Mouse (Mus musculus) cortical plate, adult 2 months (tissue): ENCODE data around the gene Itga5. TPM values are rescaled to one million over a fixed set of nuclear protein-coding genes. Genes with fewer than 3 reads are reported as not detected.

Source experiments
- H3K27ac ChIP-seq: fragments of 200-500 bp; 2 replicates; pipeline ENCODE4 v1.5.1; 2012; ENCODE audit warnings: low read length, control low read depth, inconsistent platforms; ENCODE audit not compliant: insufficient read depth
- H3K4me1 ChIP-seq: fragments of 200-500 bp; 2 replicates; pipeline ENCODE4 v1.6.1; 2011; ENCODE audit warnings: low read length; ENCODE audit not compliant: control insufficient read depth, insufficient read depth
- H3K4me3 ChIP-seq: fragments of 200-500 bp; 2 replicates; pipeline ENCODE4 v1.5.1; 2011; ENCODE audit warnings: mild to moderate bottlenecking, low read length, control low read depth; ENCODE audit not compliant: insufficient read depth
- CTCF ChIP-seq: fragments of 200-500 bp; IDR thresholded peaks from 2 replicates; pipeline ENCODE4 v1.5.1; 2011; ENCODE audit warnings: mild to moderate bottlenecking, control low read depth, low read length; ENCODE audit not compliant: insufficient read depth; ENCODE audit errors: extremely low read depth
- POLR2A ChIP-seq: fragments of 200-500 bp; IDR thresholded peaks from 2 replicates; pipeline ENCODE4 v1.6.1; 2011; ENCODE audit warnings: mild to moderate bottlenecking, low read length, control low read depth; ENCODE audit not compliant: insufficient read depth; ENCODE audit errors: extremely low read depth
- polyA plus RNA-seq: library from polyadenylated mRNA; depleted of rRNA; stranded (reverse); fragments of >200 nt; gene quantifications from 2 replicates; pipeline ENCODE4 v1.2.3, GENCODE M21; 2012; rRNA removed

Gene Itga5
- polyA plus RNA-seq, 1 experiment = 3.8 TPM

DNA sequence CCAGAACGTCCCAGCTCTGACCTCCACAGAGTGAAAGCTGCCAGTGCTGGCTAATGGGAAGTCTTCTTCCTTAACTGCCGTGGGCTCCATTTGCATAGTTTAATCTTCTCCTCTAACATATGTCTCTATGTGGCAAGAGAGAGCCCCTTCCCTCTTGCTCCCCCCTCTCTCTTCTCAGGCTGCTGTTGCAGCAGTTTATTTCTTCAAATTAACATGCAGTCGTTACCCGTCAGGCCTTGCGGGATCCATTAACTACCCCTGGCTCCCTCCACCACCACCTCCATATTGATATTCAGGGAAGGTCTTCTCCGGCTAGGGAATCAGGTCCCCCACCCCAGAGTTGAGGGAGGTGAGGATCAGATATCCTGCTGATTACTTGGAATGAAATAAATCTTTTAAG lies 69.2 kb downstream of the Itga5 start:
- Histone ChIP-seq H3K4me3 (no peak overlapping the region), H3K4me1 (peaks cover 15% of the 10 kb centered on the region), H3K27ac (no peak overlapping the region)
- TF ChIP-seq CTCF = no peak
- TF ChIP-seq POLR2A = no peak

GRCm38 (mm10) chr15:103295851-103296250 lies 70.7 kb downstream of the Itga5 start:
- Histone ChIP-seq H3K27ac (no peak overlapping the region), H3K4me3 (no peak overlapping the region), H3K4me1 (peaks cover 15% of the 10 kb centered on the region)
- TF ChIP-seq CTCF = no peak
- no peak for TF ChIP-seq POLR2A

DNA sequence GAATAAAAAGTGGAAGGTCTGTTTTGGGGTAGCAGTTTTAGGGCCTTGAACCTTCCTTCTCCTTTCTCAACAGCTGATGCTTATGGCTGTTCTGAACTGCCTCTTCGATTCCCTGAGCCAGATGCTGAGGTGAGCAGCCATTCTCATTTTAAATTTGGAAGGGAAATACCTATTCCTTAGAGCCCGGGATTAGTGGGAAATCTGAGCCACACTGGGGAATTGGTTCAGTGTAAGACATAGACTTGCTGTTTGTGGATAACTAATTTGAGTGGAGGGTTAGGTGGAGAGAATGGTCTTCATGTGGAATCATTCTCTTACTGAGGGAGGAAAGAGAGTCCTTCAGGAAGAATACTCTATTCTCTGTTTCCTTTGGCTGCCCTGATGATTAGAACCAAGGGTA lies 71.9 kb downstream of the Itga5 start:
- H3K4me3 ChIP-seq = no peak overlapping the region
- TF ChIP-seq CTCF = no peak
- TF ChIP-seq POLR2A = no peak
- H3K27ac ChIP-seq = no peak overlapping the region
- H3K4me1 ChIP-seq = peaks cover 15% of the 10 kb centered on the region

Other genes starting within 250 kb of the Itga5 start
- 19.5 and 19.9 TPM in 2 replicates for gene Smug1, start 199.7 kb downstream of the Itga5 start, polyA plus RNA-seq
- 72.1 and 74.4 TPM in 2 replicates for gene Cbx5, start 126.9 kb downstream of the Itga5 start, polyA plus RNA-seq
- 276 and 310 TPM in 2 replicates for gene Hnrnpa1, start 126.3 kb downstream of the Itga5 start, polyA plus RNA-seq
- gene Nfe2, start 108.4 kb downstream of the Itga5 start, polyA plus RNA-seq = 0.11 and 0.21 TPM in 2 replicates
- 140 and 148 TPM in 2 replicates for gene Copz1, start 94.0 kb downstream of the Itga5 start, polyA plus RNA-seq
- gene Gpr84, start 56.2 kb downstream of the Itga5 start, polyA plus RNA-seq = 0.98 and 1.2 TPM in 2 replicates
- gene Zfp385a, start 26.7 kb downstream of the Itga5 start, polyA plus RNA-seq = 42.3 and 45.2 TPM in 2 replicates
- gene Gtsf1, start 63.7 kb upstream of the Itga5 start, polyA plus RNA-seq = 0.23 TPM in 1 of 2 replicates, not detected in the other
- gene Gtsf2, start 81.7 kb upstream of the Itga5 start, polyA plus RNA-seq = not detected in 2 replicates
- gene Nckap1l, start 87.0 kb upstream of the Itga5 start, polyA plus RNA-seq = 7.1 and 7.7 TPM in 2 replicates
- gene Pde1b, start 136.3 kb upstream of the Itga5 start, polyA plus RNA-seq = 129 and 208 TPM in 2 replicates
- 171 and 174 TPM in 2 replicates for gene Ppp1r1a, start 171.2 kb upstream of the Itga5 start, polyA plus RNA-seq
- gene Glycam1, start 198.3 kb upstream of the Itga5 start, polyA plus RNA-seq = 0.40 and 0.44 TPM in 2 replicates